Mouse (Mus musculus): ENCODE data around the gene Racgap1.

The Racgap1 gene

DNA sequence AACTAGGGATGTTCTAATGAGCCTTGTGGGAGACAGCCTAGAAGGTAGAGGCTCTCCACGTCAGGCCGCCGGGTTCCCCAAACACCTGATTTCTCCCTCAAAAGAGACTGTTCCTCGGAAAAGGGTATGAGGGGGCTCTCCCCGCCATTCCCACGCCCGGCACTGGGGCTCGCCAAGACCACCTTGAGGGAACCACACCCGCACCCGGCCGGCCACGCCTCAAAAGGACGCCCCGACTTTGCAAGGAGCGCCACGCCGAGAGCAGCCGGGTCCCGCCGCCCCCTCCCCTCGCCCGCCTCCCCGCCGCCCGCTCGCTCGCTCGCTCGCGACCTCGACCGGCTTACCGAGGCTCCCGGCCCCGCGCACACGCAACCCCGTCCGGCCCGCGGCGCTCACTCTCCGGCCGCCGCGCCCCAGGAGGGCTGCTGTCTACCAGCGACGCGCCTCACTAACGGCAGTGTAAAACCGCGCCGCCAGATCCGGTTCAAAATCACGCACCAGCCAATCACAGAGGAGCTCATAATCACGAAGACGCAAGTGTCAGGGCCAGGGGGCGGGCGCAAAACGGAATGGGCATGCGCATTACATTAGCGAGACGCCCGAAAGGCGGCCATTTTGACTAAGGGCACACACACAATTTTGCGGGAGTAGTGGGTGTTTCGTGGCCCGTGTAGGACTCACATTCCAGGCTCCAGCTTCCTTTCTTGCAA lies at the start of gene Racgap1:
Gene Racgap1 (minus strand): TSS at position 494 of the 710 bp plus-strand sequence.
- DNase-seq (ENCODE audit: low spot score), result peak; percentile 98

DNA sequence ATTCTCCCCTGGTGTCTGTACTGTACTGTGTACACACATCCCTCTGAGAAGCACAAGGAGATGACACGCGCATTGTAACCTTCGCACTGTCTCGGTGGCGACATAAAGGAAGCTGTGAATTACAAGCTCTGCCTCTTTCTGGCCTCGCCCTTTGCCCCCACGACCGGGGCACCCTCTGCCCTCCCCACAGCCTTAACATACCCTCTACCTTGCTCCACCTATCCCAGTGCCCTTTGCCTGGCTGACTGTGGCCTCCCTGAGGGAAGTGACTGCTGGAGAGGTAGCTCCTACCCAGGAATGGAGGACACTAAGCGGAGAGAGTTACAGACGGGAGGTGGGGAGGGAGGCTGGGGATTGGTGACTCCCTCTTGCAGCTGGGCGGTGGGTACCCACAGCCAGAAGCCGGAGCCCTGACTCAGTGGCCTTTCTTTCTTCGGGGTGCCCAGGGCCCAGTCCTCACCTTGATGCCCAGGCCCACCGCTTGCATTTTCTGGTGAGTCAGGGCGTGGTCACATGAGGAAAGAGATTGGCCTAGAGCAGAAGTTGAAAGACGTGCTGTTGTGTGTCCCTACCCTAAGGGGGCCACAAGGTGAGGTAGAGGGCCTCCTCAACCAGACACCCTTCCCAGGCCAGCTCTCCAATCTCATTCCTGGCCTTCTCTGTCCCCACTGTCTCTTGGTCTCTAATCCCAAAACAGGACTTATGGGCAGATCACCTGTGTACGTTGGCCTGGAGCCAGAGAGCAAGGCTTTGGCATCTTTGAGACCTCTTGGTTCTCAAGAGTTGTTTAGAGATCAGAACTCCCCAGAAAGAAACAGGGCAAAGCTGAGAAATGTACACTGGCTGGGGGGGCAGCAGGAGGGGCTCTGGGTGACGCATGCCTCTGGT lies 49.0 kb upstream of the Racgap1 start:
- DNase-seq (ENCODE audit: low spot score), result no peak

GRCm38 (mm10) chr15:99699715-99700114 lies 48.3 kb upstream of the Racgap1 start:
- no peak for DNase-seq (ENCODE audit: low spot score)

DNA sequence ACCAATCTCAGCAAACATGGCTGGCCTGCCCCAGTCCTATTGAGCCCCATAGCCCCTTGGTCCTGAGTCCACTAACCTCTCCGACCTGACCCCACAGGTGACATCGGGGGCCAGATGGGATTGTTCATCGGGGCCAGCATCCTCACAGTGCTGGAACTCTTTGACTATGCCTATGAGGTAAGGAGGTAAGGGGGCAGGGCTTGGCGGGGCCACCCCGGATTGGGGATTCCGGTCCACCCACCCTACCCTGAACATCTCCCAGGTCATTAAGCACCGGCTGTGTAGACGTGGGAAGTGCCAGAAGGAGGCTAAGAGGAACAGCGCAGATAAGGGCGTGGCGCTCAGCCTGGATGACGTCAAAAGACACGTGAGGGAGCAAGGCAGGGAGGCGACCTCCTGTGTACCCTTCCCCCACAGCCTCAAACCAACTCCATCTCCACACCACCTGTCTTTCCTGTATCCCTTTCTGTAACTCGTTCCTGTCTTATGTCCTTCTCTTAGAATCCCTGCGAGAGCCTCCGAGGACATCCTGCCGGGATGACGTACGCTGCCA lies 47.2 kb upstream of the Racgap1 start:
- DNase-seq (ENCODE audit: low spot score), result no peak

GRCm38 (mm10) chr15:99697309-99697708 lies 45.9 kb upstream of the Racgap1 start:
- DNase-seq (ENCODE audit: low spot score), result no peak

GRCm38 (mm10) chr15:99691976-99692375 lies 40.5 kb upstream of the Racgap1 start:
- DNase-seq (ENCODE audit: low spot score), result no peak

DNA sequence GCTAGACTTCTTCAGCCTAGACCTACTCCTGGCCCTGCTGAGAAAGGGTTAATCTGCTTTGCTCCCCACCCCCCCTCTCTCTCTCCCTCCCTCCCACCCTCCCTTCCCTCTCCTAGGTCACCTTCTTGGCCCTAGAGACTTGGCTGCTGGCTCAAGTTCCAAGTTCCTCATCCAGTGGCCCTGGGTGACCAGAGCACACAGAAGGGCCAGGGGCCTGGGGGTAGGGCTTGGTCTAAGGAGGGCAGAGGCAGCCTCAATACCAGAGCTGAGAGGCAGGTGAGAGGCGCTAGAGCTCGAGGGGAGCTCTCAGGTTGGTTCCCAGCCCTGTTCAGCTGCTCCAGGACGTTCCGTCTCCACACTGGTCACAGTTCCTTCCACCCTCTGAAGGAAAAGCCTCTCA lies 39.5 kb upstream of the Racgap1 start:
- DNase-seq (ENCODE audit: low spot score), result no peak

DNA sequence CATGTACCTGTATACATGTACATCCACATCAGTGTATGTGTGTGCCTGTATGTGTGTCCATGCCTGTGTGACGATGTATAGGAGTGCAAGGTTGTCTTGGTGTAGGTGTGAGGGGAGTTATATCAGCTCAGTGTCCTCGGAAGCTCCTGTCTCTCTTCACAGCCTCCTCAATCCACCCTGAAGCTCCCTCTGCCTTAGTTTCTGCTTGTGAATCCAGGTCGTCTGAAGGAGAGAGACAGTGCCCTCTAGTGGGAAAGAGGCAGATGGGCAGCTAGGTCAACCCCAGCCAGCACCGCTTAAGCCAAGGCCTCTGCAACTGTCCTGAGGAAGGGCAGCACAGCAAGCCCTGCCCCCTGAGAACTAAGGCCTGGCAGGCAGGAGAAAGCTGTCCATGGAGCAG lies 37.3 kb upstream of the Racgap1 start:
- DNase-seq (ENCODE audit: low spot score), result peak; percentile 42

GRCm38 (mm10) chr15:99684156-99684555 lies 32.7 kb upstream of the Racgap1 start:
- DNase-seq (ENCODE audit: low spot score), result no peak

GRCm38 (mm10) chr15:99682880-99683279 lies 31.4 kb upstream of the Racgap1 start:
- DNase-seq (ENCODE audit: low spot score), result peak; percentile 39

DNA sequence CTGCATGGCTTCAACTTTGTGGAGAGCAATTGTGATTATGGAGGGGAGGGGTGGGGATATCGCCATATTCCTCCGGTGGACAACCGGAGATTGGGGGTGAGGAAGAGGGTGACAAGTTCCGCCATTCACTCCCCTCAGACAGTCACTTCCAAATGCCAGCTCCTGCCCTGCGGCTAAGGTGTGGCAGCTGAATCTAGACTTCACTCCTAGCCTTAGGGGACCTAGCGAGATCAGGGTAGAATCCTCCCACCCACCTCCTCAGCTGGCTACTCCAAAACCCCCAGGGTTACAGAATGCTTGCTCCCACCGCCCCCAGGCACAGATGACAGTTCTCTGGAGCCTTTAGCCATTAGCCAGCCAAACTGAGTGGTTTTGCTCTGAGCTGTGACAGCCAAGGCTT lies 27.6 kb upstream of the Racgap1 start:
- DNase-seq (ENCODE audit: low spot score), result no peak

- peak; percentile 41 for DNase-seq (ENCODE audit: low spot score)
Measured at GRCm38 (mm10) chr15:99678063-99678800, 26.8 kb upstream of the Racgap1 start.

- DNase-seq (ENCODE audit: low spot score), result no peak
Measured at GRCm38 (mm10) chr15:99677089-99677488, 25.6 kb upstream of the Racgap1 start.

DNA sequence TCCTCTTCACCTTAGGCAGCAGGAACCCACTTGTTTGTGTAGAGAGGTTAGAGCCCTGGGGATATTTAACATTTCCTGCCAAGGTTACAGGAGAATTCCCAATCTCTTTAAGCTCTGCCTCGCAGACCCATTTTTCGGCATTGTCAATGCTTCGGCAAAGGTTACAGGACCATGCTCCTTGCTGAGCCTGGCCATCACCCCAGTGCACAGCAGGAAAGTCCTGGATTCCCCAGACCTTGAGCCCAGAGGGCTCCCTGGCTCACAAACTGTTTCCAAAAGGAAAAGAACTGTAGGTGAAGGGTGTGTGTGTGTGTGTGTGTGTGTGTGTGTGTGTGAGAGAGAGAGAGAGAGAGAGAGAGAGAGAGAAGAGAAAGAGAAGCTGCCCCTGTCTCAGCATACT lies 23.4 kb upstream of the Racgap1 start:
- no peak for DNase-seq (ENCODE audit: low spot score)

GRCm38 (mm10) chr15:99671783-99672182 lies 20.3 kb upstream of the Racgap1 start:
- no peak for DNase-seq (ENCODE audit: low spot score)

DNA sequence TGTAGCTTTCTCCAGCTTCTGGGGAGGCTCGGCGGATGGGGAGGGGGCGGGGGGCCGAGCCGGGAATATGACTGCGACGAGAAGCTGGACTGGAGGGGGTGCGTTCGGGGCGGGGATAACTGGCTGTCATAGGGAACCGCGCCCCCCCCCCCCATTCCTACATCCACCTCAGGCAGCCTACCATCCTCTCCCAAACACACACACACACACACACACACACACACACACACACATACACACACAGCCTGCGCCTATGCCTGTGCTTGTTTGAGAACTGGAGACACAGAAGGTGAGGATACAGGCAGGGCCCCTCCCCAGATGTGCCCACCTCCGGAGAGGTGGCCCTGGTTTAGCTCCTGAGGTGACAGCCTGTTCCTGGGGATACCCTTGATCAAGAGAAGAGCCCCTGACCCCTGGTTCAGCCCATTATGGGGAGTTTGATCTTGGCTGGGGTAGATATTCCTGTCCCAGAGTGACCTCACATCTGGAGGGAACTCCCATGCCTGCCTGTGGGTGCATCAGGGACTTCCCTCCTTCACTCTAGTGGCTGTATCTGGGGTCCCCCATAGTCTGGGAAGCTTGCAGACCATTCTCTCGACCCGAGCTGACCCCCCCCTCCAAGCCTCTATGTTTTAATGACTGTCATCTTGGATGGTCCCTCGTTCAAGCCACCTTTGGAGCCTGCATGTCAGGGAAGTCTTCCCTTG lies 19.7 kb upstream of the Racgap1 start:
- DNase-seq (ENCODE audit: low spot score), result no peak

DNA sequence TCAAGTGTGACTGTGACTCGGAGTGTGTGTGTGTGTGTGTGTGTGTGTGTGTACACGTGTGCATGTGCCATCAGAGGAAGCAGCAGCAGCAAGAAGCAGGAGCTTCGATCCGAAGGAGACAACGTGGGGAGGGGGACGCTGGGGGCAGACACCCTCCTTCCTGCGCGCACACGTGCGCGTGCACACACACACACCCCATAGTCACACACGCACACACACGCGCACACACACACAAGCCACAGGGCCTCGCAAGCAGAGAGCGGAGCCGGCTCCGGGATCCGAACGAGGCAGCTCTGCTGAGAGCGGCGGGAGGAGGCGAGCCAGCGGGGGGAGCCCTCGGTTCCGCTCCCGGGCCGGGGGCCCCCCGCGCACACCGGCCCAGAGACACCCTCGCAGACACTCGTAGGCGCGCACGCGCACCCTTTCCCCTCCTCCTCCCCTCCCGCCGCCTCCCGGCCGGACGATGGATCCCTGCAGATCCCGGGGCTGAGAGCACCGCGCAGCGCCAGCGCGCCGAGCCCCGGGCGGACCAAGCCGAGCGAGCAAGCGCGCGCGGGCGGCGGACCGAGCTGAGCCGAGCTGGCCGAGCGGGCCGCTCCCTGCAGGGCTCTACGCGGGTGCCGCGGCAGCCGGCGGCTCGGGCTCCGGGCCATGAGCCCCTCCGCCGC lies 18.8 kb upstream of the Racgap1 start, which contains the start of gene Asic1:
Gene Asic1 (plus strand): TSS at position 215 of the 668 bp plus-strand sequence.
- no peak for DNase-seq (ENCODE audit: low spot score)

- no peak for DNase-seq (ENCODE audit: low spot score)
Measured at GRCm38 (mm10) chr15:99669392-99669791, 17.9 kb upstream of the Racgap1 start.

DNA sequence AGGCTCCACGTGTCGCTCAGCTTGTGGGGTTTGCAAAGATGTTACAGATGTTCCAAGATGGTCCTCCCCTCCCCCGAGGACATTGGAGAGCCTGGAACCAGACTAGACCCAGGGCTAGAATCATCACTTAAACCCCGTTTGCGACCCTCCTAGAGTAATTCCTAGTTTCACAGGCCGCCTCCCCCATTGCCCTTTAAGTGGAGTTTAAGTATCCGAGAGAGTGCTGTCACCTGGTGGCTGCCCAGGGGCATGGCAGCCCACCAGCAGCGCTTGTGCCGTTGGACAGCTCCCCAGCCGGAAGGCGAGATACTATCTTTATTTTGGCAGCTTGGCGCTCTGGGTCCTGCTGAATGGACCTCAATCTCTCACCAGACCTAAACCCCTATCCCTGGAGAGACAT lies 17.4 kb upstream of the Racgap1 start:
- peak; percentile 52 for DNase-seq (ENCODE audit: low spot score)

- DNase-seq (ENCODE audit: low spot score), result no peak
Measured at GRCm38 (mm10) chr15:99667544-99667943, 16.1 kb upstream of the Racgap1 start.
